Mouse (Mus musculus) stomach, embryonic 14.5 days (tissue): ENCODE data around the gene Ankrd49. TPM values are rescaled to one million over a fixed set of nuclear protein-coding genes. Genes with fewer than 3 reads are reported as not detected.
A peak's percentile ranks its signal among the peaks of the same experiment; 100 is the strongest.

ENCODE experiments used
- ATAC-seq: fragments of 200-750 bp; cut with Nextera tagmentation; 2 replicates; pipeline ENCODE4 v1.8.0; 2017; ENCODE audit warnings: low read depth, moderate TSS enrichment; ENCODE audit not compliant: insufficient number of reproducible peaks, insufficient read depth, low FRiP score
- H3K27ac ChIP-seq: fragments of 300-500 bp; sonication (generic); 2 replicates; pipeline ENCODE4 v1.5.1; 2014; ENCODE audit warnings: mild to moderate bottlenecking, low read length, moderate library complexity, mixed read lengths
- H3K27me3 ChIP-seq: fragments of 300-500 bp; sonication (generic); 2 replicates; pipeline ENCODE4 v1.6.1; 2014; ENCODE audit warnings: low read length, control low read depth, mixed read lengths; ENCODE audit not compliant: control insufficient read depth, insufficient read depth
- H3K36me3 ChIP-seq: fragments of 300-500 bp; sonication (generic); 2 replicates; pipeline ENCODE4 v1.6.1; 2014; ENCODE audit warnings: mild to moderate bottlenecking, control low read depth, low read length, moderate library complexity, mixed read lengths; ENCODE audit not compliant: control insufficient read depth, insufficient read depth
- H3K4me1 ChIP-seq: fragments of 300-500 bp; sonication (generic); 2 replicates; pipeline ENCODE4 v1.6.1; 2014; ENCODE audit warnings: low read length, control low read depth, mixed read lengths; ENCODE audit not compliant: control insufficient read depth, insufficient read depth
- H3K4me2 ChIP-seq: fragments of 300-500 bp; sonication (generic); replicated peaks from 2 replicates; pipeline ENCODE4 v1.6.1; 2014; ENCODE audit warnings: low read depth, low read length, control low read depth
- H3K4me3 ChIP-seq: fragments of 300-500 bp; sonication (generic); 2 replicates; pipeline ENCODE4 v1.5.1; 2014; ENCODE audit warnings: low read depth, low read length, control low read depth
- H3K9ac ChIP-seq: fragments of 300-500 bp; sonication (generic); replicated peaks from 2 replicates; pipeline ENCODE4 v1.6.1; 2014; ENCODE audit warnings: low read depth, mild to moderate bottlenecking, control low read depth, low read length, moderate library complexity, mixed read lengths
- H3K9me3 ChIP-seq: fragments of 300-500 bp; sonication (generic); 2 replicates; pipeline ENCODE4 v1.6.1; 2016; ENCODE audit warnings: low read depth, low read length, control low read depth; ENCODE audit not compliant: control insufficient read depth
- WGBS: fragments of 180-500 bp; shearing (Covaris S2); extraction: QIAGEN DNeasy Blood & Tissue Kit; methylation state at CpG from one replicate; pipeline ENCODE4 v1.1.7; 2014; 5-methylcytosine and 5-hydroxymethylcytosine counted together
- polyA plus RNA-seq: library from polyadenylated mRNA; unstranded; fragments of >200 nt; fragmentation: Nextera tagmentation; extraction: Ambion mirVana; gene quantifications from 2 replicates; pipeline ENCODE4 v1.2.1, GENCODE M21; 2014

Gene Ankrd49
- polyA plus RNA-seq, 1 experiment from 2014 or later = 47.0 TPM

DNA sequence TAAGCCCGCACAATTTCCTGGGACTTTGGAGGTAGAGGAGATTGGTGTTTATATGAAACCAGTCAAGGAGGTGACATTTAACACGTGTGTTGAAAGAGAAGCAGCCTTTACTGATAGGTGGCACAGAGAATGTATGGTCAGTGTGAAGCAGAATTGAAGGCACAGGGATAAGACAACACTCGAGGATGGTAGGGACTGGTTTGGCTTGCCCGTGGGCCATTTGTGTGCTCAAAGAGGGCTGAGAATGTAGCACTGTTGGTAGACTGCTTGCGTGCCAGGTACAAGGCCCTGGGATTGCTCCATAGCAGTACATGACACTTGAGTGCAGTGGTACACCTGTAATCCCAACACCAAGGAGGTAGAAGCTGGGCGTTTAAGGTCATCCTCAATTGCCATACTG, 2.7 kb upstream of the Ankrd49 start:
- ATAC-seq = no peak
- H3K36me3 ChIP-seq = peaks cover 27% of the 10 kb centered on the region
- 89% methylated on average over 6 of the region's 6 CpGs for WGBS

GRCm38 (mm10) chr9:14778341-14778740, 6.3 kb downstream of the Ankrd49 start:
- H3K9me3 ChIP-seq = no peaks in the 10 kb centered on the region
- H3K9ac ChIP-seq = no peak overlapping the region
- H3K4me3 ChIP-seq = no peak overlapping the region
- no peak overlapping the region for H3K4me2 ChIP-seq
- H3K4me1 ChIP-seq = no peaks in the 10 kb centered on the region
- ATAC-seq = no peak
- H3K27me3 ChIP-seq = no peaks in the 10 kb centered on the region
- H3K27ac ChIP-seq = no peak overlapping the region
- H3K36me3 ChIP-seq = peaks cover 12% of the 10 kb centered on the region; the same call in 1 of the 2 replicates
- WGBS = 37% methylated on average over 13 of the region's 13 CpGs

More for the DNA sequence above, 2.7 kb upstream of the Ankrd49 start:
- Histone ChIP-seq H3K27me3 (no peaks in the 10 kb centered on the region), H3K27ac (no peak overlapping the region), H3K4me3 (no peak overlapping the region), H3K4me2 (no peak overlapping the region), H3K4me1 (peaks cover 6% of the 10 kb centered on the region; the same call in 1 of the 2 replicates), H3K9me3 (no peaks in the 10 kb centered on the region), H3K9ac (no peak overlapping the region)

DNA sequence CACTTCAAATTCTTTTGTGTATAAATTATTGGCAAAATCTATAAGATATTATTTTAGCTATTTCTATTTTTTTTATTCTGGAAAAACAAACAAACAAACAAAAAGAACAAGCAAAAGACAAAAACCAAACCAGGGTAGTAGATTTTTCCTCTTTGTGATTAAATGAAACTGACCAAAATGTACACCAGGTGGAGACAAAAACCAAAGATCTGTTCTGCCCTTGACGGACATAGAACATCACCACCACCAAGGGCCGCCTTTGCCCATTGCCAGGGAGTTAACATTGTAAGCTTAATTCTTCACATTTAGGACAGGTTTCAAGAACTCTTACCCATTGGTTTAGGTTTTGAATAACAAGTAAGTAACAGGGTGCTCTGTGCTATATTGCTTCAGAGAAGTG, 10.8 kb downstream of the Ankrd49 start:
- Histone ChIP-seq H3K4me2 (no peak overlapping the region), H3K4me3 (no peak overlapping the region), H3K4me1 (no peaks in the 10 kb centered on the region), H3K27ac (no peak overlapping the region), H3K27me3 (no peaks in the 10 kb centered on the region), H3K9ac (no peak overlapping the region), H3K9me3 (no peaks in the 10 kb centered on the region), H3K36me3 (no peaks in the 10 kb centered on the region)
- 48% methylated on average over 2 of the region's 2 CpGs for whole genome bisulfite sequencing
- ATAC-seq = no peak

GRCm38 (mm10) chr9:14772074-14772473, 12.6 kb downstream of the Ankrd49 start:
- H3K9me3 ChIP-seq = no peaks in the 10 kb centered on the region
- no peak overlapping the region for H3K4me3 ChIP-seq
- no peak overlapping the region for H3K9ac ChIP-seq
- no peak overlapping the region for H3K4me2 ChIP-seq
- H3K36me3 ChIP-seq = no peaks in the 10 kb centered on the region
- WGBS = 90% methylated on average over 2 of the region's 2 CpGs
- ATAC-seq = no peak
- H3K27ac ChIP-seq = no peak overlapping the region
- H3K27me3 ChIP-seq = no peaks in the 10 kb centered on the region
- H3K4me1 ChIP-seq = no peaks in the 10 kb centered on the region

DNA sequence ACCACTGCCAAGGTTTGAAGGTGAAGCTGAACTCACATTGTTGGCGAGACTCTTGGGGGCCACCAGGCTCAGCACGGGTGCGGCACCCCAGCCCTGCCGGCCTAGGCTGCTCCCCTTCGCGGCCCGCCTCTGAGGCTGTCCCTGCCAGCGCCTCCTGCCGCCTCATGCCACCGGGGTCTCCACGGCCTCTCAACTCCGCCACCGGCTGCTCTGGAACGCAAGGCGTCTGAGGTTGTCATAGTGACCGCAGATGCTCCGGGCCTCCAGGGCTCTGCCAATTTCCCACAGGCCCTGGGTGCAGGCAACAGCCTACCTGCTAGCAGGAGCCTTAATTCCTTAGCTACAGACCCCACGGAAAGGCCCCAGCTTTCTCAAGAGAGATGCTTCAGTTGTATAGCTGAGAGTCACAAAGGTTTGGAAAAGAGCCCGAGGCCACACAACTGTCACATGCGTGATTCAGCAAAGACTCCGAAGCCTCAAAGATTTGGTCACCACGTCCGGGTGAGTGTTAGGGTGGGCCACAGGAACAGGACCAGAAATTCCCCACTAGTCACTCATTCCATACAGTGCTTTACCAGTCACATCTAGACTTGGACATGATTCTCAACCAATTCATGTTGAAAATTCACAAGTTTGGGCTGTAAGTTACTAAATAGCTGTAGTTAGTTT, 13.7 kb downstream of the Ankrd49 start, which contains the start of gene 1700012B09Rik:
Gene 1700012B09Rik, minus strand, starts transcription at position 228 of the 669 bp plus-strand sequence.
- Histone ChIP-seq H3K9ac (no peak within 1 kb of the TSS), H3K4me1 (no peaks in the 10 kb centered on the region), H3K36me3 (no peaks in the 10 kb centered on the region), H3K27ac (no peak within 1 kb of the TSS), H3K4me2 (no peak within 1 kb of the TSS), H3K27me3 (no peaks in the 10 kb centered on the region), H3K4me3 (no peak within 1 kb of the TSS), H3K9me3 (no peaks in the 10 kb centered on the region)
- peak; percentile 46; the same call in 1 of the 2 replicates for ATAC-seq
- 21% methylated on average over 23 of the region's 23 CpGs for WGBS

DNA sequence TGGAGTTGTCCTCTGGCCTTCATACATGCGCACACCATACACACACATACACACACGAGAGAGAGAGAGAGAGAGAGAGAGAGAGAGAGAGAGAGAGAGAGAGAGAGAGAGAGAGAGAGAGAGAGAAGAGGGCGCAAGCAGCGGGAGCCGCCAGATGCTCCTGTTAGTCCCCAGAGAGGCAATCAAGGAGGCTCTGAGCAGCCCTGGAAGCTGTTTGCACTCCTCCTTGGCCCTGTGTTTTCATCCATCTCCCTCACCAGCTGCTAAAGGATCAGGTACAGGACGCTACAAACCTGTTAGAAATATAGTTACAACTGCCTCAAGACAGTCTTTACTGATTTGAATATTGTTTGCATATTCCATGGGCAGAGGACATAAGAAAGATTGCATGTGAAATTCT, 14.8 kb downstream of the Ankrd49 start:
- no peak overlapping the region for H3K9ac ChIP-seq
- H3K36me3 ChIP-seq = no peaks in the 10 kb centered on the region
- no peaks in the 10 kb centered on the region for H3K9me3 ChIP-seq
- no peak overlapping the region for H3K4me2 ChIP-seq
- no peak overlapping the region for H3K27ac ChIP-seq
- H3K4me1 ChIP-seq = no peaks in the 10 kb centered on the region
- ATAC-seq = no peak
- no peak overlapping the region for H3K4me3 ChIP-seq
- no peaks in the 10 kb centered on the region for H3K27me3 ChIP-seq
- 52% methylated on average over 6 of the region's 6 CpGs for WGBS

DNA sequence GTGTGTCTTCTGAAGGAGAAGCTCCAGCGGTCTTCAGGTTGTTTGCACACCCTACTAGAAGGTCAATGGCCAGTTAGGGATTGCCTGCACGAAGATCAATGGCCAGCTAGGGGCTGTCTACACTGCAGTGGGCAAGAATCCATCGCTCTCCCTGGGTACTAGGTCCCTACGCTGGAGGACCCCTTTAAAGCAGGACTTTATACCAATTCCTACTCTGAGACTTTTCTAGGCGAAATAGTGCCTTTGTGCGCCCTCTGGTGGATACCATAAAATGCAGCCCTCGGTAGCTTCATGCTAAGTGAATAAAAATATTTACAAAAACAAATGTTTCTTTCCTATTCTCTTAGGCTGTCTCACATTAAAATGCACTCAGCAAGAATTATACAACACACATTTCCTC, 19.9 kb downstream of the Ankrd49 start:
- Histone ChIP-seq H3K36me3 (no peaks in the 10 kb centered on the region), H3K4me3 (no peak overlapping the region), H3K27ac (no peak overlapping the region), H3K9me3 (no peaks in the 10 kb centered on the region), H3K4me1 (no peaks in the 10 kb centered on the region), H3K4me2 (no peak overlapping the region), H3K27me3 (no peaks in the 10 kb centered on the region), H3K9ac (no peak overlapping the region)
- 23% methylated on average over 7 of the region's 7 CpGs for WGBS
- ATAC-seq = no peak

GRCm38 (mm10) chr9:14759261-14759660, 25.4 kb downstream of the Ankrd49 start:
- Histone ChIP-seq H3K4me3 (no peak overlapping the region), H3K27me3 (no peaks in the 10 kb centered on the region), H3K9me3 (no peaks in the 10 kb centered on the region), H3K4me2 (no peak overlapping the region), H3K9ac (no peak overlapping the region), H3K36me3 (no peaks in the 10 kb centered on the region), H3K27ac (no peak overlapping the region), H3K4me1 (no peaks in the 10 kb centered on the region)
- no peak for ATAC-seq

- H3K9me3 ChIP-seq = no peaks in the 10 kb centered on the region
- no peak overlapping the region for H3K9ac ChIP-seq
- H3K4me2 ChIP-seq = no peak overlapping the region
- H3K27ac ChIP-seq = no peak overlapping the region
- ATAC-seq = no peak
- H3K27me3 ChIP-seq = no peaks in the 10 kb centered on the region
- no peaks in the 10 kb centered on the region for H3K4me1 ChIP-seq
- H3K36me3 ChIP-seq = no peaks in the 10 kb centered on the region
- WGBS = 57% methylated on average over 7 of the region's 7 CpGs
- H3K4me3 ChIP-seq = no peak overlapping the region
These were observed 26.1 kb downstream of the Ankrd49 start for GRCm38 (mm10) chr9:14758590-14758989.
